Mouse (Mus musculus): ENCODE data around the gene Sars. TPM values are rescaled to one million over a fixed set of nuclear protein-coding genes. Genes with fewer than 3 reads are reported as not detected.

Gene Sars
- polyA plus RNA-seq, 1 experiment from 2014 or later: 79.7 TPM

GRCm38 (mm10) chr3:108423844-108424801, 20.9 kb downstream of the Sars start:
- H3K9ac ChIP-seq: no peak overlapping the region; the same call in 1 of the 2 replicates
- no peaks in the 10 kb centered on the region for H3K9me3 ChIP-seq (replicated peaks)
- ATAC-seq (replicated peaks; ENCODE audit: insufficient number of reproducible peaks, insufficient read depth, low FRiP score, low read depth): peak; percentile 54; the same call in 1 of the 2 replicates
- no peak overlapping the region for H3K27ac ChIP-seq
- H3K27me3 ChIP-seq: no peaks in the 10 kb centered on the region
- 18% methylated on average over 11 of the region's 11 CpGs for WGBS
- peak overlapping the region; percentile 46 for H3K4me2 ChIP-seq
- H3K4me3 ChIP-seq: peak overlapping the region; percentile 18
- peaks cover 15% of the 10 kb centered on the region for H3K4me1 ChIP-seq (replicated peaks)
- H3K36me3 ChIP-seq: peaks cover 38% of the 10 kb centered on the region

GRCm38 (mm10) chr3:108423006-108423405, 22.0 kb downstream of the Sars start:
- WGBS: 31% methylated on average over 6 of the region's 6 CpGs
- ATAC-seq (replicated peaks; ENCODE audit: insufficient number of reproducible peaks, insufficient read depth, low FRiP score, low read depth): no peak
- Histone ChIP-seq H3K27me3 (peaks cover 8% of the 10 kb centered on the region; the same call in 1 of the 2 replicates), H3K4me1 (replicated peaks) (peaks cover 15% of the 10 kb centered on the region), H3K27ac (no peak overlapping the region), H3K36me3 (peaks cover 27% of the 10 kb centered on the region), H3K4me2 (no peak overlapping the region), H3K4me3 (no peak overlapping the region), H3K9me3 (replicated peaks) (no peaks in the 10 kb centered on the region), H3K9ac (no peak overlapping the region)

GRCm38 (mm10) chr3:108415831-108416223, 29.2 kb downstream of the Sars start:
- Histone ChIP-seq H3K27ac (0 out of 2 replicates have a peak overlapping the region, but pooled peaks have one; percentile 27), H3K4me2 (peak overlapping the region; percentile 100), H3K9ac (peak overlapping the region; percentile 82), H3K27me3 (peaks cover 34% of the 10 kb centered on the region), H3K4me1 (replicated peaks) (peaks cover 21% of the 10 kb centered on the region), H3K9me3 (replicated peaks) (no peaks in the 10 kb centered on the region), H3K4me3 (peak overlapping the region; percentile 82), H3K36me3 (no peaks in the 10 kb centered on the region)
- ATAC-seq (replicated peaks; ENCODE audit: insufficient number of reproducible peaks, insufficient read depth, low FRiP score, low read depth): peak; percentile 76
- WGBS: under 1% methylated on average over 48 of the region's 48 CpGs

- peaks cover 34% of the 10 kb centered on the region for H3K27me3 ChIP-seq
These were observed 29.9 kb downstream of the Sars start, which contains the start of gene Celsr2 for GRCm38 (mm10) chr3:108414857-108415830. Gene Celsr2 (minus strand): TSS chr3:108415552.

GRCm38 (mm10) chr3:108413634-108414360, 31.2 kb downstream of the Sars start:
- no peaks in the 10 kb centered on the region for H3K36me3 ChIP-seq
- H3K4me3 ChIP-seq: no peak overlapping the region
- H3K9me3 ChIP-seq (replicated peaks): no peaks in the 10 kb centered on the region
- 95% methylated on average over 35 of the region's 35 CpGs for WGBS
- H3K4me2 ChIP-seq: no peak overlapping the region
- no peak for ATAC-seq (replicated peaks; ENCODE audit: insufficient number of reproducible peaks, insufficient read depth, low FRiP score, low read depth)
- H3K27ac ChIP-seq: no peak overlapping the region
- H3K9ac ChIP-seq: no peak overlapping the region
- H3K27me3 ChIP-seq: peaks cover 34% of the 10 kb centered on the region
- H3K4me1 ChIP-seq (replicated peaks): peaks cover 21% of the 10 kb centered on the region

More at GRCm38 (mm10) chr3:108414857-108415830, 29.9 kb downstream of the Sars start, which contains the start of gene Celsr2:
- peaks cover 21% of the 10 kb centered on the region for H3K4me1 ChIP-seq (replicated peaks)
- no peaks in the 10 kb centered on the region for H3K36me3 ChIP-seq
- H3K4me3 ChIP-seq: peak within 1 kb of the TSS; percentile 82
- WGBS: 9% methylated on average over 49 of the region's 67 CpGs
- no peak for ATAC-seq (replicated peaks; ENCODE audit: insufficient number of reproducible peaks, insufficient read depth, low FRiP score, low read depth)
- H3K9ac ChIP-seq: peak within 1 kb of the TSS; percentile 82
- 0 out of 2 replicates have a peak within 1 kb of the TSS, but pooled peaks have one; percentile 27 for H3K27ac ChIP-seq
- peak within 1 kb of the TSS; percentile 100 for H3K4me2 ChIP-seq
- H3K9me3 ChIP-seq (replicated peaks): no peaks in the 10 kb centered on the region

GRCm38 (mm10) chr3:108411754-108412121, 33.3 kb downstream of the Sars start:
- Histone ChIP-seq H3K4me1 (replicated peaks) (peaks cover 21% of the 10 kb centered on the region), H3K27ac (peak overlapping the region; percentile 53), H3K27me3 (peaks cover 15% of the 10 kb centered on the region), H3K36me3 (no peaks in the 10 kb centered on the region), H3K4me2 (no peak overlapping the region), H3K9me3 (replicated peaks) (no peaks in the 10 kb centered on the region), H3K4me3 (no peak overlapping the region), H3K9ac (no peak overlapping the region)
- WGBS: 70% methylated on average over 8 of the region's 8 CpGs
- peak; percentile 33; the same call in 1 of the 2 replicates for ATAC-seq (replicated peaks; ENCODE audit: insufficient number of reproducible peaks, insufficient read depth, low FRiP score, low read depth)

- no peak overlapping the region for H3K4me3 ChIP-seq
- H3K9me3 ChIP-seq (replicated peaks): no peaks in the 10 kb centered on the region
- peaks cover 20% of the 10 kb centered on the region for H3K4me1 ChIP-seq (replicated peaks)
- no peaks in the 10 kb centered on the region for H3K36me3 ChIP-seq
- H3K27ac ChIP-seq: peak overlapping the region; percentile 53
- H3K27me3 ChIP-seq: peaks cover 10% of the 10 kb centered on the region
- WGBS: 60% methylated on average over 5 of the region's 5 CpGs
- 0 out of 2 replicates have a peak overlapping the region, but pooled peaks have one; percentile 10 for H3K9ac ChIP-seq
- H3K4me2 ChIP-seq: no peak overlapping the region
- ATAC-seq (replicated peaks; ENCODE audit: insufficient number of reproducible peaks, insufficient read depth, low FRiP score, low read depth): no peak
These were observed 33.8 kb downstream of the Sars start for GRCm38 (mm10) chr3:108411026-108411753.

- H3K36me3 ChIP-seq: no peaks in the 10 kb centered on the region
- peaks cover 16% of the 10 kb centered on the region for H3K4me1 ChIP-seq (replicated peaks)
- no peak for ATAC-seq (replicated peaks; ENCODE audit: insufficient number of reproducible peaks, insufficient read depth, low FRiP score, low read depth)
- H3K4me2 ChIP-seq: no peak overlapping the region
- no peak overlapping the region for H3K27ac ChIP-seq
- H3K4me3 ChIP-seq: no peak overlapping the region
- 41% methylated on average over 5 of the region's 5 CpGs for WGBS
- no peak overlapping the region for H3K9ac ChIP-seq
- peaks cover 7% of the 10 kb centered on the region for H3K27me3 ChIP-seq
- H3K9me3 ChIP-seq (replicated peaks): no peaks in the 10 kb centered on the region
These were observed 34.7 kb downstream of the Sars start for GRCm38 (mm10) chr3:108410359-108410714.

- no peaks in the 10 kb centered on the region for H3K9me3 ChIP-seq (replicated peaks)
- H3K9ac ChIP-seq: no peak overlapping the region
- H3K27ac ChIP-seq: no peak overlapping the region
- H3K27me3 ChIP-seq: peaks cover 5% of the 10 kb centered on the region
- H3K4me1 ChIP-seq (replicated peaks): peaks cover 11% of the 10 kb centered on the region; the same call in 1 of the 2 replicates
- 67% methylated on average over 8 of the region's 8 CpGs for WGBS
- no peak overlapping the region for H3K4me3 ChIP-seq
- no peak overlapping the region for H3K4me2 ChIP-seq
- ATAC-seq (replicated peaks; ENCODE audit: insufficient number of reproducible peaks, insufficient read depth, low FRiP score, low read depth): no peak
- no peaks in the 10 kb centered on the region for H3K36me3 ChIP-seq
These were observed 35.2 kb downstream of the Sars start for GRCm38 (mm10) chr3:108409656-108410358.

Measured in heart, embryonic 15.5 days (tissue).